Mouse (Mus musculus): ENCODE results near the gene Il1rl2. TPM values are rescaled to one million over a fixed set of nuclear protein-coding genes. Genes with fewer than 3 reads are reported as not detected.

The Il1rl2 gene
- polyA plus RNA-seq, 1 experiment from 2014 or later: 8.1 TPM

GRCm38 (mm10) chr1:40358351-40358750 is 33.9 kb downstream of the Il1rl2 start:
- H3K27ac ChIP-seq: no peak overlapping the region
- no peaks in the 10 kb centered on the region for H3K27me3 ChIP-seq
- ATAC-seq (ENCODE audit: insufficient number of reproducible peaks, insufficient read depth, low FRiP score, low TSS enrichment): no peak
- H3K9me3 ChIP-seq: no peaks in the 10 kb centered on the region
- no peaks in the 10 kb centered on the region for H3K36me3 ChIP-seq
- H3K9ac ChIP-seq: no peak overlapping the region
- H3K4me3 ChIP-seq: no peak overlapping the region
- no peak overlapping the region for H3K4me2 ChIP-seq (replicated peaks)
- WGBS: 72% methylated on average over 2 of the region's 2 CpGs
- peaks cover 6% of the 10 kb centered on the region; the same call in 1 of the 2 replicates for H3K4me1 ChIP-seq

DNA sequence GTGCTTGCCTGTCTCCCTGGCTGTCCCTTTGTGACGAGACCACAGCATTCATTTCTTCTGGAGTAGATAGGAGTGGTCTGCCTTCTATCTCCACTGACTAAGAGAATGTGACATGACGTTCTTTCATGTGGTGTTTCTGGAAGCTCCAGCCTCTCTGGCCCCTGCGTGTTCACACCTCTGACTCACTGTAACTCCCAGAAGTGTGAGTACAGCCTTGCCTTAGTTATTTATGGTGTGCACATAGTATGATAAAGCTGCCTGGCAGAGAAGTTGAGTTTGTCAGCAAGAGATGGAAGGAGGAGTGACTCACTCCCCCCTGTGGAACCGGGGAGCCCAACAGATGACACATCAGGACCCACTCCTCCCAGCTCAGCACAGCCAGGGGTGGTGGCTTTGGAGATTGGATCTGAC is 34.4 kb downstream of the Il1rl2 start:
- Histone ChIP-seq H3K4me3 (no peak overlapping the region), H3K4me2 (replicated peaks) (no peak overlapping the region), H3K36me3 (no peaks in the 10 kb centered on the region), H3K9ac (no peak overlapping the region), H3K4me1 (peaks cover 5% of the 10 kb centered on the region; the same call in 1 of the 2 replicates), H3K27me3 (no peaks in the 10 kb centered on the region), H3K27ac (no peak overlapping the region), H3K9me3 (no peaks in the 10 kb centered on the region)
- 84% methylated on average over 4 of the region's 4 CpGs for WGBS
- ATAC-seq (ENCODE audit: insufficient number of reproducible peaks, insufficient read depth, low FRiP score, low TSS enrichment): no peak

DNA sequence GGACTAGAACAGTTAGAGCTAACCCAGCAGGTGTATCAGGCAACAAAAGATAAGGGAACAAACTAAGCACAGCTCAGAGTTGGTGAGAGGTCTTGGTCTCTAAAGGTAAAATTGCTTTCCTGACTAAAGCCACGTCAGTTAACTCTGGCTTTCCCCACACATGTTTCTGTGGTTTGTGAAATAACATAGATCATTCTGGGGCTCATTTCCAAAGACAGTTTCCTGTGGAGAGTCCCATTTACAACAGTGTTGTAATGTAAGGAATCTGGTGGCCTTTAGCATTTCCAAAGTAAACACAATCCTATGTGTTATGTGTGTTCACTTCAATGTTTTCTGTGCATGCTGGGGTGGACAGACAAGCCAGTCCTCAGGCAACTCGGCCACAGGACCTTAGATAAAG is 35.3 kb downstream of the Il1rl2 start:
- no peaks in the 10 kb centered on the region for H3K9me3 ChIP-seq
- H3K9ac ChIP-seq: no peak overlapping the region
- no peak overlapping the region for H3K4me2 ChIP-seq (replicated peaks)
- no peaks in the 10 kb centered on the region for H3K27me3 ChIP-seq
- H3K4me1 ChIP-seq: peaks cover 5% of the 10 kb centered on the region; the same call in 1 of the 2 replicates
- H3K27ac ChIP-seq: no peak overlapping the region
- H3K4me3 ChIP-seq: no peak overlapping the region
- no peak for ATAC-seq (ENCODE audit: insufficient number of reproducible peaks, insufficient read depth, low FRiP score, low TSS enrichment)
- WGBS: 57% methylated on average over 2 of the region's 2 CpGs
- no peaks in the 10 kb centered on the region for H3K36me3 ChIP-seq

GRCm38 (mm10) chr1:40360969-40361368 is 36.6 kb downstream of the Il1rl2 start:
- H3K4me1 ChIP-seq: peaks cover 5% of the 10 kb centered on the region; the same call in 1 of the 2 replicates
- H3K9ac ChIP-seq: no peak overlapping the region
- no peaks in the 10 kb centered on the region for H3K9me3 ChIP-seq
- no peak overlapping the region for H3K27ac ChIP-seq
- no peaks in the 10 kb centered on the region for H3K27me3 ChIP-seq
- no peak overlapping the region for H3K4me3 ChIP-seq
- no peak overlapping the region for H3K4me2 ChIP-seq (replicated peaks)
- 66% methylated on average over 7 of the region's 7 CpGs for WGBS
- no peak for ATAC-seq (ENCODE audit: insufficient number of reproducible peaks, insufficient read depth, low FRiP score, low TSS enrichment)
- no peaks in the 10 kb centered on the region for H3K36me3 ChIP-seq

DNA sequence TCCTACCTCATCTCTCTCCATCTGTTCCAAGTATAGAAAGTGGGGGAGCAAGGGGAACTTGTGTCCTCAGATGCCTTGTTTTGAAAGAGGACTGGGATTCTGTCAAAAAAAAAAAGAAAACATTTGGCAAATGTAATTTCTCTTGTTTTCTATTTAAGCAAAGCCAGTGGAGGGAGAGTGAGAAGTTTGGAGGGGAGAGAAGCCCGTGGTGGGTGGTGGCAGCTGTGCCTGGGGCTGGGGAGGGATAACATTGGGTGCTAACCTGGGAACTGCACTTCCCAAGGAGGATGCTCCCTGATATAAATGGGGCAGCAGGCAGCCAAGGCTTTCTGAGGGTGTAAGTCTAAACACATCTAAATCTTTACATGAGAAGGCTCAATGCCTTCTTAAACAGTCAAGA is 37.2 kb downstream of the Il1rl2 start:
- H3K27ac ChIP-seq: no peak overlapping the region
- peaks cover 5% of the 10 kb centered on the region; the same call in 1 of the 2 replicates for H3K4me1 ChIP-seq
- H3K36me3 ChIP-seq: no peaks in the 10 kb centered on the region
- no peak overlapping the region for H3K9ac ChIP-seq
- no peak overlapping the region for H3K4me3 ChIP-seq
- H3K27me3 ChIP-seq: no peaks in the 10 kb centered on the region
- no peak for ATAC-seq (ENCODE audit: insufficient number of reproducible peaks, insufficient read depth, low FRiP score, low TSS enrichment)
- WGBS: 53% methylated on average over 1 of the region's 1 CpGs
- no peak overlapping the region for H3K4me2 ChIP-seq (replicated peaks)
- H3K9me3 ChIP-seq: no peaks in the 10 kb centered on the region

GRCm38 (mm10) chr1:40362784-40363183 is 38.4 kb downstream of the Il1rl2 start:
- H3K4me3 ChIP-seq: no peak overlapping the region
- no peak overlapping the region for H3K4me2 ChIP-seq (replicated peaks)
- no peaks in the 10 kb centered on the region for H3K36me3 ChIP-seq
- H3K4me1 ChIP-seq: no peaks in the 10 kb centered on the region
- no peak overlapping the region for H3K9ac ChIP-seq
- WGBS: 64% methylated on average over 11 of the region's 11 CpGs
- ATAC-seq (ENCODE audit: insufficient number of reproducible peaks, insufficient read depth, low FRiP score, low TSS enrichment): no peak
- no peaks in the 10 kb centered on the region for H3K27me3 ChIP-seq
- no peak overlapping the region for H3K27ac ChIP-seq
- no peaks in the 10 kb centered on the region for H3K9me3 ChIP-seq

DNA sequence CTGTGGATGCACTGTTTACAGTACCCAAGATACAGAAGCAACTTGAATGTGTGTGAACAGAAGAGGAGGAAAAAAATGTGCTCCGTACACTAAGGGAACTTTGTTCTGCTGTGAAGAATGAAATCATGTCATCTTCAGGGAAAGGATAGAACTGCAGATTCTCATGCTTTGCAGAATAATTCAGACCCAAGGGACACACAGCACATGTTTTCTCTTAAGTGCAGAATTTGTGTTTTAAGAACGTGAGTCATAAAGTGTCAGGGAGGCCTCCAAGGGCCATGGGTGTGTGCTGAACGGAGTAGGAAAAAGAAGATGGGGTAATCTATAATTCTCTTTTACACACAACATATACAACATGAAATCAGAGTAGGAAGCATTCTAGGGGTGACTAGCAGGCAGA is 48.5 kb downstream of the Il1rl2 start:
- ATAC-seq (ENCODE audit: insufficient number of reproducible peaks, insufficient read depth, low FRiP score, low TSS enrichment): no peak
- H3K4me3 ChIP-seq: no peak overlapping the region
- H3K4me1 ChIP-seq: peaks cover 5% of the 10 kb centered on the region; the same call in 1 of the 2 replicates
- no peaks in the 10 kb centered on the region for H3K27me3 ChIP-seq
- no peaks in the 10 kb centered on the region for H3K9me3 ChIP-seq
- no peak overlapping the region for H3K27ac ChIP-seq
- H3K36me3 ChIP-seq: no peaks in the 10 kb centered on the region
- WGBS: 42% methylated on average over 3 of the region's 3 CpGs
- no peak overlapping the region for H3K4me2 ChIP-seq (replicated peaks)
- H3K9ac ChIP-seq: no peak overlapping the region

GRCm38 (mm10) chr1:40375148-40375547 is 50.7 kb downstream of the Il1rl2 start:
- no peak for ATAC-seq (ENCODE audit: insufficient number of reproducible peaks, insufficient read depth, low FRiP score, low TSS enrichment)
- H3K9me3 ChIP-seq: no peaks in the 10 kb centered on the region

GRCm38 (mm10) chr1:40376745-40377144 is 52.3 kb downstream of the Il1rl2 start:
- Histone ChIP-seq H3K27me3 (no peaks in the 10 kb centered on the region), H3K9ac (no peak overlapping the region), H3K36me3 (no peaks in the 10 kb centered on the region), H3K27ac (no peak overlapping the region), H3K9me3 (no peaks in the 10 kb centered on the region), H3K4me2 (replicated peaks) (no peak overlapping the region), H3K4me3 (no peak overlapping the region), H3K4me1 (peaks cover 5% of the 10 kb centered on the region; the same call in 1 of the 2 replicates)
- 57% methylated on average over 7 of the region's 7 CpGs for WGBS
- no peak for ATAC-seq (ENCODE audit: insufficient number of reproducible peaks, insufficient read depth, low FRiP score, low TSS enrichment)

More at GRCm38 (mm10) chr1:40375148-40375547, 50.7 kb downstream of the Il1rl2 start:
- no peaks in the 10 kb centered on the region for H3K36me3 ChIP-seq
- H3K27ac ChIP-seq: no peak overlapping the region
- no peak overlapping the region for H3K4me3 ChIP-seq
- H3K4me2 ChIP-seq (replicated peaks): no peak overlapping the region
- 76% methylated on average over 4 of the region's 4 CpGs for WGBS
- no peak overlapping the region for H3K9ac ChIP-seq
- no peaks in the 10 kb centered on the region for H3K27me3 ChIP-seq
- peaks cover 5% of the 10 kb centered on the region; the same call in 1 of the 2 replicates for H3K4me1 ChIP-seq

DNA sequence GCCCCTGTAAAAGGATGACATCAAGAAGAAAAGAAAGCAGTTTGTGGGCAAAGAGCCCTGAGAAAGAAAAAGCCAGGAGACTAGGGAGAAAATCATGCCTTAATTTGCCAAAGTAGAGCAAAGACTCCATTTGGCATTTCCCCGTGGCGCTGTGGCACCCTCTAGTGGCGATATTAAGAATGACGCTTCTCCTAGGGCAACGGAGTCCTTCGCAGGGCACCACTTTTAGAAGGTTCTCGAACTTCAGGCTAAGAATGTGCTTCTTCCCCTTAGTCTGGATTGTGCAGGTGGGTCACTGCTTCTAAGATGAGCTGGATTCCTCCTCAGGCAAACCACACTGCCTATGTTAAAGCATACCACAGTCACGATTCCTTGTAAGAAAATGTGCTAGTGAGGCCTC is 54.4 kb downstream of the Il1rl2 start:
- H3K27me3 ChIP-seq: no peaks in the 10 kb centered on the region
- H3K4me2 ChIP-seq (replicated peaks): no peak overlapping the region
- H3K4me1 ChIP-seq: peaks cover 5% of the 10 kb centered on the region; the same call in 1 of the 2 replicates
- 16% methylated on average over 8 of the region's 8 CpGs for WGBS
- H3K9ac ChIP-seq: no peak overlapping the region
- no peaks in the 10 kb centered on the region for H3K36me3 ChIP-seq
- H3K9me3 ChIP-seq: no peaks in the 10 kb centered on the region
- H3K27ac ChIP-seq: no peak overlapping the region
- H3K4me3 ChIP-seq: no peak overlapping the region
- no peak for ATAC-seq (ENCODE audit: insufficient number of reproducible peaks, insufficient read depth, low FRiP score, low TSS enrichment)

- Histone ChIP-seq H3K36me3 (no peaks in the 10 kb centered on the region), H3K9me3 (no peaks in the 10 kb centered on the region), H3K9ac (no peak overlapping the region), H3K27me3 (no peaks in the 10 kb centered on the region), H3K4me2 (replicated peaks) (no peak overlapping the region), H3K27ac (no peak overlapping the region), H3K4me1 (peaks cover 5% of the 10 kb centered on the region; the same call in 1 of the 2 replicates), H3K4me3 (no peak overlapping the region)
- no peak for ATAC-seq (ENCODE audit: insufficient number of reproducible peaks, insufficient read depth, low FRiP score, low TSS enrichment)
- WGBS: 57% methylated on average over 6 of the region's 6 CpGs
Measured at GRCm38 (mm10) chr1:40380111-40380510, 55.7 kb downstream of the Il1rl2 start.

GRCm38 (mm10) chr1:40380990-40381389 is 56.6 kb downstream of the Il1rl2 start:
- H3K27ac ChIP-seq: no peak overlapping the region
- no peak overlapping the region for H3K9ac ChIP-seq
- H3K27me3 ChIP-seq: no peaks in the 10 kb centered on the region
- no peaks in the 10 kb centered on the region for H3K4me1 ChIP-seq
- no peaks in the 10 kb centered on the region for H3K36me3 ChIP-seq
- ATAC-seq (ENCODE audit: insufficient number of reproducible peaks, insufficient read depth, low FRiP score, low TSS enrichment): no peak
- H3K9me3 ChIP-seq: no peaks in the 10 kb centered on the region
- H3K4me3 ChIP-seq: no peak overlapping the region
- 81% methylated on average over 11 of the region's 11 CpGs for WGBS
- H3K4me2 ChIP-seq (replicated peaks): no peak overlapping the region

DNA sequence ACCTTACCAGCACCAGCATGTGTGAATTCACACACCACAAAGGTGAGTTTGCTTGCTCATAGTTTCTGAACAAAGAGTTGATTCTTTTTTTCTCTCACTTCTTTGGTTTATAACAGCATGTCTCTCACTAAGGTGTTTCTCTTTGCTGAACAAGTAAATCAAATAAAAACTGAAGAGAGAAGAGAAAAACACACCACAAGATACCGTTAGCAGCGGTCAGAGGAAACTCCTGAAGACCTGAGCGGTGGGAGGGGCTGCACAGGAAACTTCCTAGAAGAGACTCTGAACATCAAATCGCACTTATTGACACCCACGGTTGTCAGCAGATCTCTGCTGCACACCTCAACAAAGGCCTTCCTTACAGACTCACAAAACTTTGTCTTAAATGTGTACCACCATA is 58.4 kb downstream of the Il1rl2 start:
- H3K4me1 ChIP-seq: no peaks in the 10 kb centered on the region
- H3K27me3 ChIP-seq: no peaks in the 10 kb centered on the region
- 79% methylated on average over 5 of the region's 5 CpGs for WGBS
- H3K27ac ChIP-seq: no peak overlapping the region
- no peak overlapping the region for H3K4me3 ChIP-seq
- no peaks in the 10 kb centered on the region for H3K9me3 ChIP-seq
- no peak overlapping the region for H3K4me2 ChIP-seq (replicated peaks)
- ATAC-seq (ENCODE audit: insufficient number of reproducible peaks, insufficient read depth, low FRiP score, low TSS enrichment): no peak
- H3K9ac ChIP-seq: no peak overlapping the region
- H3K36me3 ChIP-seq: no peaks in the 10 kb centered on the region

Measured in embryonic facial prominence, embryonic 12.5 days (tissue).